Mouse (Mus musculus) C2C12 (cell line): ENCODE data around the gene Gm20388. TPM values are rescaled to one million over a fixed set of nuclear protein-coding genes. Genes with fewer than 3 reads are reported as not detected.
A peak's percentile ranks its signal among the peaks of the same experiment; 100 is the strongest.

ENCODE experiments used
- H3K27me3 ChIP-seq: one replicate; pipeline ENCODE4 v1.6.1; 2011; ENCODE audit not compliant: control insufficient read depth, insufficient read depth, insufficient read length
- H3K36me3 ChIP-seq: one replicate; pipeline ENCODE4 v1.6.1; 2011; ENCODE audit not compliant: control insufficient read depth, insufficient read depth
- H3K4me3 ChIP-seq: one replicate; pipeline ENCODE4 v1.5.1; 2011; ENCODE audit warnings: mild to moderate bottlenecking, control low read depth; ENCODE audit not compliant: poor library complexity, insufficient read depth, severe bottlenecking
- H3K79me2 ChIP-seq: one replicate; pipeline ENCODE4 v1.6.1; 2011; ENCODE audit not compliant: control insufficient read depth, insufficient read depth
- H3K79me3 ChIP-seq: one replicate; pipeline ENCODE4 v1.6.1; 2011; ENCODE audit warnings: low read depth, control low read depth
- H3ac ChIP-seq: one replicate; pipeline ENCODE3; 2011; ENCODE audit warnings: low read depth; ENCODE audit not compliant: control insufficient read depth, insufficient read length
- CEBPB ChIP-seq: IDR thresholded peaks from one replicate; pipeline ENCODE4 v1.6.1; 2011; ENCODE audit warnings: low read depth, mild to moderate bottlenecking, control low read depth, moderate library complexity
- CTCF ChIP-seq: IDR thresholded peaks from one replicate; pipeline ENCODE4 v1.5.1; 2011; ENCODE audit not compliant: control insufficient read depth, insufficient read depth, insufficient read length
- FOSL1 ChIP-seq: IDR thresholded peaks from one replicate; pipeline ENCODE4 v1.8.0; 2011; ENCODE audit warnings: mild to moderate bottlenecking, low read length; ENCODE audit not compliant: poor library complexity, insufficient read depth, severe bottlenecking
- MAX ChIP-seq: IDR thresholded peaks from one replicate; pipeline ENCODE4 v1.6.1; 2011; ENCODE audit warnings: mild to moderate bottlenecking, control low read depth
- MYOD1 ChIP-seq: IDR thresholded peaks from one replicate; pipeline ENCODE4 v1.6.1; 2011; ENCODE audit warnings: low read depth; ENCODE audit not compliant: control insufficient read depth, insufficient read length
- MYOG ChIP-seq: IDR thresholded peaks from one replicate; pipeline ENCODE4 v1.6.1; 2011; ENCODE audit not compliant: control insufficient read depth, insufficient read length; ENCODE audit errors: extremely low read depth
- USF1 ChIP-seq: IDR thresholded peaks from one replicate; pipeline ENCODE4 v1.6.1; 2011; ENCODE audit warnings: low read depth, mild to moderate bottlenecking, control low read depth, moderate library complexity
- polyA plus RNA-seq: library from polyadenylated mRNA; unstranded; fragments of >200 nt; fragmentation: generic; extraction: Trizol; gene quantifications from one replicate; pipeline ENCODE4 v1.2.1, GENCODE M21; 2012; ENCODE audit warnings: missing spikeins

The Gm20388 gene
- polyA plus RNA-seq, 1 experiment = 15.0 TPM

GRCm38 (mm10) chr8:120534504-120535368, 624.1 kb downstream of the Gm20388 start:
- no peak overlapping the region for H3ac ChIP-seq
- peaks cover 1% of the 10 kb centered on the region for H3K79me3 ChIP-seq
- TF ChIP-seq CTCF (peak; percentile 98), MAX (no peak)
- H3K79me2 ChIP-seq = peaks cover 17% of the 10 kb centered on the region
- no peaks in the 10 kb centered on the region for H3K36me3 ChIP-seq
- H3K27me3 ChIP-seq = no peaks in the 10 kb centered on the region
- no peak overlapping the region for H3K4me3 ChIP-seq

- TF ChIP-seq MAX (no peak), CTCF (no peak), CEBPB (no peak), FOSL1 (no peak), MYOG (no peak), MYOD1 (no peak), USF1 (no peak)
- H3K79me2 ChIP-seq = peaks cover 27% of the 10 kb centered on the region
- H3K4me3 ChIP-seq = peak overlapping the region; percentile 25
- no peaks in the 10 kb centered on the region for H3K36me3 ChIP-seq
- H3K79me3 ChIP-seq = peaks cover 5% of the 10 kb centered on the region
- no peaks in the 10 kb centered on the region for H3K27me3 ChIP-seq
- peak overlapping the region; percentile 70 for H3ac ChIP-seq
Observed at GRCm38 (mm10) chr8:120535452-120536305, 625.0 kb downstream of the Gm20388 start.

DNA sequence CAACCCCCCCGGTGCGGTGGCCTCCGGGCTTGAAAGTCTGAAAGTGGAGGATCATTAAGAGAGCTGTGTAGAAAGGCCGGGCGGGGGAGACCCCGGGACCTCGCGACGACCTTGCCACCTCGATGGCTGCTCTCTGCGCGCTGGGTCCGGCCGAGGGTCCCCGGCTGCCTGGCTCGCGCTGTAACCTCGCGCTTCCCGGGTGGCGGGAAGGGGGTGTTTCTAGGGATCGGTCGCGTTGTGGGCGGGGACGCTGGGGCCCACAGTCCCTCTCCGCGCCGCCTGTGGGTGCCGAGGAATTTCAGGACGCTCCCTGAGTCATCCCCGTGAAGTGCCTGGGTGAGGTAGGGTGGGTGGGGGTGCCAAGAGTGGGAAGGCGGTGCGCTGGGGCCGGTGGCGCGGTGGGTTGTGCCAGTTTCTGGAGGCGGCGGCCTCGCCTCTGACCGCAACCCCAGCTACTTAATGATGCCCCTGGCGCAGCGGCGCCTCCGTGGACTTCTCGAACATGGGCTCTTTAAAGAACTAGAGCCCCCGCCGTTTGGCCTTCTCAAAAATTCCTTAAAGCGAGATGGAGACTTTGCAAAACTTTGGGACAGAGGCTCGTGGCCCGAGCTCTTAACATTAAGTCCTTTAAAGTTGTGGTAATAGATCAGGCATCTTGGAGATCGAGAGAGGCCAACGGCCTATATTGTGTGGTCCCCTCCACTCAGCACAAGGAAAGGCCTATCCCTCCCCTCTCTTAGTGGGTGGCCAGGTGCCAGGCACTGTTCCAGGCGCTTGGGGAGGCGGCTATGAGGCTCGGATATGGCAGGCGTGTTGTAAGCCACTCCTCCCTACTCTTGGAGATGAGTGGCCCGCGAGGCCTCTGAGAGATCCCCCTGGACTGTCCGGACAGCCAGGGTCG, 625.9 kb downstream of the Gm20388 start:
- Histone ChIP-seq H3K4me3 (peak overlapping the region; percentile 25), H3K36me3 (no peaks in the 10 kb centered on the region), H3K27me3 (no peaks in the 10 kb centered on the region), H3ac (peak overlapping the region; percentile 70), H3K79me3 (peaks cover 7% of the 10 kb centered on the region), H3K79me2 (peaks cover 36% of the 10 kb centered on the region)
- TF ChIP-seq FOSL1 (no peak), MYOG (no peak), USF1 (no peak), MAX (peak; percentile 12)

DNA sequence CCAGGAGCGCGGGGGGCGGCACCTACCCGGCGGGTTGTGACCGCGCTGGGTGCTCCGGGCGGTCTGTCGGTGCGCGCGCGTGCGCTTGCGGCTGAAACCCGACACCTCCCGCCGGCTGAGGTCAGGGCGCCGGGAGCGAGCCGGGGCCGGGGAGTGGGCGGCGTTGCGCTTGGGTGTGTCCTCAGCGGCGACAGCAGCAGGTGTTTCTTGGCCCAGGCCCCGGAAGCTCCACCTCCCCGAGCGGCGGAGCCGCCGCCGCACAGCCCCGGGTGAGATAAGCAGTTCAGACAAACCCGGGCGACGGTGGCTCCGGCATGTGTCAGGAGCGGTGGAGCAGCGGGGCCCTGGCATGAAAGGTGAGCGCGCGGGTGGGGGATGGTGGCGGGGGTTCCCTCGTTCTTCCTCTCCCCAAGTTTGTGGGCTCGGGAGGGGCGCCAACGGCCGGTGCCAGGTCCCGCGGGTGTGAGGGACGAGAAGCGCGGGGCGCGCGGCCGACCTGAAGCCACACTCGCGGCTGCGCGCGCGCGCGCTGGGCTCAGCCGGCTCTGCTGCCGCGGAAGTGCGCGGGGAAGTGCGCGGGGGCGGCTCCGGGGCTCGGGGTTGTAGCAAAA, 626.7 kb downstream of the Gm20388 start:
- H3K27me3 ChIP-seq = no peaks in the 10 kb centered on the region
- peak overlapping the region; percentile 65 for H3ac ChIP-seq
- H3K4me3 ChIP-seq = peak overlapping the region; percentile 44
- peaks cover 14% of the 10 kb centered on the region for H3K79me3 ChIP-seq
- TF ChIP-seq CEBPB (no peak), MAX (peak; percentile 2), MYOD1 (peak; percentile 59), CTCF (no peak)
- H3K79me2 ChIP-seq = peaks cover 43% of the 10 kb centered on the region
- H3K36me3 ChIP-seq = no peaks in the 10 kb centered on the region

DNA sequence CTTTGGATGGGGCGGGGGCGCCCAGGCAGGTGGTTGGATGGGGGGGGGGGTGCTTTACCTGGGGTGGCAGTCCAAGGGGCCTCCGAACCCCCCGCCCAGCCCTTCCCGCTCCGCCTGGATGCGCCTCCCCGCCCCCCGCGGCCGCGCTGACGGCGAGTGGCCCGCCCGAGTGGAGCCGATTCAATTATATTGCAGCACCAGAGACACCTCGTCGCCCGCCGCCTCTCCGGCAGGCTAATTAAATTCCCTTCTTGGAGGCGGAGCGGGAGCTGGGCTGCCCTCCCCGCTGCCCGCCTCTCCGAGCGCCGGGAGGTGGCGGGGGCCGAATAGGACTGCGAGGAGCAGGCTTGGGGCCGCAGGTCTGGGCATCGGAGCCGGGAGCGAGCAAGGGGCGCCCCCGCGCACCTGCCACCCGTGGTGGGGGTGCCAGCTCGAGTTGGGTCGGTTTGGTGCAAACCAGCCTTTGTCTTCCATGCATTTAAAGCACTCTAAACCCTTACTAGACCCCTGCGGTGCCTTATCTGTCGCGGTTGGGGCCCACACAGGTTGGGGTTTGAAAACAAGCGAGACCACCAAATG, 627.3 kb downstream of the Gm20388 start:
- peaks cover 17% of the 10 kb centered on the region for H3K79me3 ChIP-seq
- TF ChIP-seq FOSL1 = no peak
- no peak for TF ChIP-seq CTCF
- TF ChIP-seq MAX = no peak
- TF ChIP-seq USF1 = no peak
- no peak for TF ChIP-seq MYOG
- no peak for TF ChIP-seq MYOD1
- TF ChIP-seq CEBPB = no peak

More for the DNA sequence above, 627.3 kb downstream of the Gm20388 start:
- Histone ChIP-seq H3K27me3 (no peaks in the 10 kb centered on the region), H3ac (peak overlapping the region; percentile 60), H3K79me2 (peaks cover 49% of the 10 kb centered on the region), H3K4me3 (peak overlapping the region; percentile 44), H3K36me3 (no peaks in the 10 kb centered on the region)
